Mouse (Mus musculus) urinary bladder, postnatal 4 days (tissue): ENCODE data around the gene Itpr1.
A peak's percentile ranks its signal among the peaks of the same experiment; 100 is the strongest.

Experiments used
- DNase-seq, 2 experiments: peaks; one replicate each; pipeline ENCODE4 v3.0.0; 2021 to 2022; ENCODE audit warnings: low spot score in 2 of 2

The Itpr1 gene

DNA sequence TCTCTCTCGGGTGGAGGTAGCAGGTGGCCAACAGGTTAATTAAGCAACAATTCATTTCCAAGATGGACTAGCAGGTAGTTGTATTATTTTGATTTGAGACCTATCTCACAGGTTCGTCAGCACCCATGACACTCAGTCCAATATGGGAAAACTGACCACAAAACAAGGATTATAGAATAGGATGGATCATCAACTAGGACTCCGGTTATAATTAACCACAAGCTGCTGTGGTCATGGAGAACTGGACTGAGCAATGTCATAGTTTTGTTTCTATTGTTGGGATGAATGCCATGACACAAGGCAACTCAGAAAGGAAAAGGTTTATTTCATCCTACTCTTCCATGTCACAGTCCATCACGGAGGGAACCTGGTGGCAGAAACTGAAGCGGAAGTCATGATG is 252.3 kb downstream of the Itpr1 start:
- DNase-seq: no peak

DNA sequence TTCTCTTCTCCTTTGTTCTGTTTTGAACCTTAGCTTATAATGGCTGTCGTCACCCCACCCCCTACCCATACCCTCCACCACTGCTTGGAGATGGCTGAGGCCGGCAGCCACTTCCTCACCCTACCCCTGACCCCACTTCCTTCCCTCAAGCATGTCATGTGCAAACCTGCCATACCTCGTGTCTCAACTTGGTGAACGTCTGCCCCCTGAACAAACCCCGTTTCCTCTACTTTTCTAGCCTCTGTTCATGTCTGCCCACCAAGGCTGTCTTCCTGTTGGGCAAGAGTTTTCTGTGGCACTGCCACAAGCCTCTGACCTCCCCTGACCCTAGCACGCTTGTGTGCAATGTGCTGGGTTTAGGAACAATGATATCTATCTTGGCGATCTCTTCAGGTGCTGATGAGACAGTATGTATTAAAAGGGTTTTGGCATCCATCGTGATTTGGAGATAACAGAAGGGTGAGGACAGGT is 253.2 kb downstream of the Itpr1 start:
- DNase-seq: no peak

GRCm38 (mm10) chr6:108467597-108467996 is 254.7 kb downstream of the Itpr1 start:
- DNase-seq: no peak

DNA sequence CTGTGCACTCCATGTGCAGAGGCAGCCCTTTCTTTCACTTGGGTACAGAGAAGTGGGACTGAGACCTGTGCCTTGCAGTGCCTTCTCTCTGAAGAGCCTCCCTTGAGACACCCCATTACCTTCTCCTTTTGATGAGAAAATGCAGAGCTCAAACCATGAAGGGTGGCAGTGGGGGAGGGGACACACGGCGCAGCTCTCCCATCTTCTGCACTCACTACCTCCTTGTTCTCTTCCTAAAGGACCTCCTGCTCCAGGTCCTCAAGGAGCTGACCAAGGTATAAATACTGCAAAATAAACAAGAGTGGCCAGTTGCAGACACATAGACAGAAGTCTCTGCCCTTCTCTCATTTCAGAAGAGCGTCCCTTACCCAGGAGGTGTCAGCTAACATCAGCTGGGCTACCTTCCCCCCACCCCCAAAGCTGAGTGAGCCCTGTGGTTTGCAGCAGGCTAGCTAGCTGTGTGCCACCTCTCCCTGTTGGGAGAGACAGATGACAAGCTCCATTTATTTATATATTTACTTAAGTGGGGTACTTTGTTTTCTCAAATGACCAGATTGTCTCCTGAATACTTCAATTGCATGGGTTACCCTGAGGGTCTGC is 255.4 kb downstream of the Itpr1 start:
- DNase-seq: no peak

- DNase-seq: no peak
Measured at GRCm38 (mm10) chr6:108471878-108472277, 259.0 kb downstream of the Itpr1 start.

DNA sequence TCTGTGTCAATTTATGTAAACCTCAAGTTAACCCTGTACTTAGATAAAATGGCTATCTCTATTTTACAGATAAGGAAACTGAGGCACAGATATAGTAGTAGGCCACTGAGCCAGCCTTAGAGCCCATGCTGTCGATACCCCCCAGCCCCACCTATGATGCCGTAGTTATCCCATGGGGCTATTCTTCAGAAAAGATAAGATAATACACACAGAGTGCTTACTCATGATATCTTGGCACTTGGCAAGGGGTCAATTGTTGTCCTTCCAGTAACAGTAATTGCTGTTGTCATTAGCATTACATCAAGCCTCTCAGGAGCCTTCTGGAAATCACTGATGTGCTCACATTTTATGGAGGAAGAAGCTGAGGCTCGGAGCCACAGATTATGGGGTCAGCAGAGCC is 259.9 kb downstream of the Itpr1 start:
- no peak for DNase-seq

DNA sequence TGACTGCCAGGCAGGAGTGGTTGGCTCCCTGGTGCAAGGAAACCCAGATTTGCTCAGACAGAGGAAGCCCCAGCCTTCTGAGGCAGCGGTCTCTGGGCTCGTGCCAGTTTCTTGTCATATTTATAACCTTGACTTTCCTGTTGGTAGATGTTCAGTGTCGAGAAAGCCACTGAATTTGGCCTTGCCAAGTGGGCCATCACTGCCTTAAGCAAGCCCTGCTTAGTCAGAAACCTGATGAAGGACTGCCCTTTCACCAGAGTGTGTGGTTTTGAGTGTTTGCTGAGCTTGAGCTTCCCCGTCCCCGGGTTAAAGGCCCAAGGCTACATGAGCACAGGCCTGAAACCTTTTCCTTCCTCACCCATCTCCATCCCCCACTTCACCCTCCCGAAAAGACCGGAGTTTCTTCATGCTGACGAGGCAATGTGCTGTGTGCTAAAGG is 263.9 kb downstream of the Itpr1 start:
- peak in 1 of 2 experiments; percentile 49 for DNase-seq

DNA sequence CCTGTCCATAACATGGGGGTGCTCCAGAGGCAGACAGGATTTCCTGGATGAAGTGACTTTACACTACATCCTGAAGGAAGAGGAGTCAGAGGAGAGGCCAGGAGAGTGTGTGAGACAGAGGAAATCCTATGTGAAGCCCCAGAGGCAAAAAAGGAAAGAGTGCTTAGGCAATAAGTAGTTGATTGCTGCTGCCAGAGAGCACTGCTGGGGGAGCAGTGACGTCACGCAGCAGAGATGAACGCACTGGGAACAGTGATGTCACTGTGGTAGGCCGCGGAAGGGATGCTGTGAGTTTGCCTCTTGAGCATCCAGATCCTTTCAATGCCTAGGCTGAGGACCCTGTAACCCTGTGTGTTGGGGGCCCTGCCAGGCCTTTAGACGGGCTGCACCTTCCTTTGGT is 264.7 kb downstream of the Itpr1 start:
- no peak for DNase-seq

DNA sequence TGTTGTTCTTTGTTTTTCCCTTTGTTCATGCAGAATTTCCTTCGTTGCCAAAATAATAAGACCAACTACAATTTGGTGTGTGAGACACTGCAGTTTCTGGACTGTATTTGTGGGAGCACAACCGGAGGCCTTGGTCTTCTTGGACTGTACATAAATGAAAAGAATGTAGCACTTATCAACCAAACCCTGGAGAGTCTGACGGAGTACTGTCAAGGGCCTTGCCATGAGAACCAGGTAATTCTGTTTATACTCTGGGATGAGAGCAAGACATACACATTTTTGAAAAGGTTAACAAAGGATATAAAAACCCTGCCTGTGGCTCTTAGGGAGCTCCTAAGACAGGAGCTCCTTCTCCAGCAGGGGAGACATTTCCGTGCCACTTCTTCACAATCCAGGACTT is 268.3 kb downstream of the Itpr1 start:
- no peak for DNase-seq

DNA sequence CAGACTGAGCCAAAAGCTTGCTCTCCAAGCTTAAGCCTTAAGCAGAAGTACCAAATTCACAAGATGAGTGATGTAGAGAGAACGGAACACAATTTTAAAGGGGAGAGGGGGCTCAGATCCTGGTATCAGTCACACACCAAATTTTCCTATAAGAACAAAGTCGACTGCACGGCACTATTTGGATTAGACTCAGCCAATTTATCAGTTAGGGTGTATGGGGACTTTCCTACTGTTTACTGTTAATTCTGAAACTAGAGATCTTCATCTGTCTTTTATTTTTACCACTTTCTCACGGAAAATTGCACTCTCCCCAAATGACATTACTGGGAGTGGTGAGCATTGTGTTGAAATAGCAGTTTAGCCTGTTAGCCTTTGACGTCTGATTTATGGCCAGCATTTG is 269.6 kb downstream of the Itpr1 start:
- DNase-seq: no peak

GRCm38 (mm10) chr6:108486212-108486992 is 273.5 kb downstream of the Itpr1 start:
- no peak for DNase-seq

GRCm38 (mm10) chr6:108487300-108487835 is 274.5 kb downstream of the Itpr1 start:
- DNase-seq: no peak

- no peak for DNase-seq
Measured at GRCm38 (mm10) chr6:108488250-108488649, 275.4 kb downstream of the Itpr1 start.

- DNase-seq: no peak
Measured at GRCm38 (mm10) chr6:108491969-108492368, 279.1 kb downstream of the Itpr1 start.

DNA sequence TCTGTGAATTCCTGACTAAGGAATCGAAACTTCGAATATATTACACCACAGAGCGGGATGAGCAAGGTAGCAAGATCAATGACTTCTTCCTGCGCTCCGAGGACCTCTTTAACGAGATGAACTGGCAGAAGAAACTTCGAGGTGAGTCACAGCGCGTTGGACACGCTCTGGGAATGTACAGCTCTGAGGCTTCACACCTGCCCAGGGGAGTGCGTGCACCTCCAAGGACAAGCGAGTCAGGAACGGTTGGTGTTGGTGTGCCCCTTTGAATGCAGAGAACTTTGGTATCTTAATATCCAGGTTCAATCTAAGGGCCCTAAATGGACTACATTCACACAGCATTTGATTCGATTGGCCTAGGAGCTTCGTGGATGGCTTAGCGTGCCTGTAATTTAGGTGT is 280.9 kb downstream of the Itpr1 start:
- no peak for DNase-seq

DNA sequence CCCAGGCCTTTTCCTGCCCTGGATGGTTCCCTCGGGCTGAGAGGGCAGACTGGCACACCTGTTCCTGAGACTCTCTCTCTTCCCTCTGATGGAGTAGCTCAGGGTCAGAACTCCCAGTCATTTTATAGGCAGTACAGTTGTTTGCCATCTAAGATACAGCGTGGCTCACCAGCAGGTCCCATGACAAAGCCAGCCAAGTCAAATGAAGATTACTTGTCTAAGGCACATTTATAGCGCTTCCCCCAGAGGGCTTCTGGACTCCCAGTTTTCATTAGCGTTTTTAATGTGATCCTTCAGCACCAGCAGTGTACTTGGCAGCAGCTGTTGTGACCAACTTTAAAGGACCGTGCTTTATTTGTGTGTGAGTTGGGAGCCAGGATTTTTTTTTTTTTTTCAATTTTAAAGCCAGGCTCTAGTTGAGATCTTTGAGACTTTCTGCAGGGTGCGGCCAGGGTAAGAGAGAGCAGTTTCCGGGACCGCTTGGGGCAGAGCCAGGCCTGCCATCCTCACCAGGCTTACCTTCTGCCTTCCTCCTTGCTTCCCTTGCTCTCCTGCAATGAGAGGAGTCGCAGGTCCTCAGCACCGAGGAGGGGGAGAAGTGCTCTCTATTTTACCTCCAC is 281.4 kb downstream of the Itpr1 start:
- DNase-seq: no peak

DNA sequence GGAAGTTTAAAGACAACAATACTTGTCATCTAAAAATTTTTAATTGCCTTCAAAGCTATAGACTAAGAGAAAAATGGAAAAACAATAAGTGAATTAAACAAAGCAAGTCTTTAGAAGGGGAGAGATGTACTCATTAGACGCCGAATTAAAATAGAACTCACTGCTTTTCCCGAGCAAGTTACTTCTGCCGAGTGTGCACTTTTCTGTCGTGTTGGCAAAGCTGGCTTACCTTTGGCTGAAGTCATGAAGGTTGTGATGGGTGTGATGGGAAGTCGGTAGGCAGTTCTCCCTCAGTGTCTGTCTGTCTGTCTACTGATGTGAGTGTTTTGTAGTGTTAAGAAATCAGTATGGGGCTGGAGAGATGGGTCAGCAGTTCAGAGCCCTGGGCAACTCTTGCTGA is 282.1 kb downstream of the Itpr1 start:
- DNase-seq: no peak

DNA sequence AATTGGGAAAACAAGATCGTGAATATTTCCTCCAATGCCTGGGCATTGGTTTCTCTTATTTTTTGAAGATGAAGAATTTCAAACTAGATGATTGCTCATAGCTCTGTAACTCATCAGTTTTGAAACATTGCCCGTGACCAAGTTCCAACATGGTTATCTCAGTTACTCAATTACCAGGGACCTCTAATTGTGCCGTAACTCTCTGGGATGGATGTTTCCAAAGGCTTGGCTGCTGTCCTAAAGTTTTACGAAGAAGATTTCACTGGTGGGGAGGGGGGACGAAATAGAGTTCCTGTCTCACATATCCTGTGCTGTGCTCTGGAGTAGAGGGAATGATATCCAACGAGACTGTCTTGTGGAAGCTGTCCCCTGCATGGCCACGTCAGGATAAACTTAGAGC is 285.2 kb downstream of the Itpr1 start:
- no peak for DNase-seq

DNA sequence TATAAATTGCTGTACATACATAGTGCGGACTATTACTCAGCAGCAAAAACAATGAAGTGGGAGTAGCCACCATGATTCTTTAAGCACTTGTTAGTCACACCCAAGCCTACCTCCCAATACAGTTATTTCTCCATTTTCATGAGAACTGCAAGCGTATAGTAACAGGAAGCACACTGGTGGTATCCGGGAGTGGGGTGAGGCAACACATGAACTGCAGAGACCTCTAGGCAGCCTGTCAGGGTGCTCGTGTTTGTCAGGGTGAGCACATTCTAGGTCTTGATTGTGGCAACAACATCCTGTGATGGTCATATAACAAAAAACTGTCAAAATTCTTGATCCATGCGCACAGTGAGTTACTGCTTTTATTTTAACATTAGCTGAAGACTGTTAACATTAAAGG is 290.8 kb downstream of the Itpr1 start:
- DNase-seq: no peak

GRCm38 (mm10) chr6:108504717-108505116 is 291.8 kb downstream of the Itpr1 start:
- DNase-seq: no peak

GRCm38 (mm10) chr6:108506161-108506560 is 293.3 kb downstream of the Itpr1 start:
- no peak for DNase-seq

GRCm38 (mm10) chr6:108507337-108507736 is 294.4 kb downstream of the Itpr1 start:
- DNase-seq: no peak

GRCm38 (mm10) chr6:108509320-108509719 is 296.4 kb downstream of the Itpr1 start:
- DNase-seq: no peak
